Mouse (Mus musculus) heart, adult 2 months (tissue): ENCODE data around the gene Olfr99.

Experiments used
- CTCF ChIP-seq: fragments of 200-600 bp; IDR thresholded peaks from 2 replicates; pipeline ENCODE4 v1.8.1; 2022; ENCODE audit warnings: antibody characterized with exemption, mild to moderate bottlenecking, moderate library complexity
- EP300 ChIP-seq: fragments of 200-500 bp; IDR thresholded peaks from 2 replicates; pipeline ENCODE4 v1.6.1; 2011; ENCODE audit warnings: low read depth, low read length, control low read depth; ENCODE audit not compliant: insufficient read depth
- POLR2A ChIP-seq: fragments of 200-500 bp; IDR thresholded peaks from 2 replicates; pipeline ENCODE4 v1.6.1; 2011; ENCODE audit warnings: mild to moderate bottlenecking, low read depth, low read length, control low read depth; ENCODE audit not compliant: insufficient read depth

- TF ChIP-seq CTCF (no peak), EP300 (no peak), POLR2A (peak; percentile 52)
Measured at GRCm38 (mm10) chr17:37270058-37270701, 13.1 kb downstream of the Olfr99 start, which contains the start of gene H2-M3.
